Mouse (Mus musculus): ENCODE measurements around the gene Slc44a5.

DNA sequence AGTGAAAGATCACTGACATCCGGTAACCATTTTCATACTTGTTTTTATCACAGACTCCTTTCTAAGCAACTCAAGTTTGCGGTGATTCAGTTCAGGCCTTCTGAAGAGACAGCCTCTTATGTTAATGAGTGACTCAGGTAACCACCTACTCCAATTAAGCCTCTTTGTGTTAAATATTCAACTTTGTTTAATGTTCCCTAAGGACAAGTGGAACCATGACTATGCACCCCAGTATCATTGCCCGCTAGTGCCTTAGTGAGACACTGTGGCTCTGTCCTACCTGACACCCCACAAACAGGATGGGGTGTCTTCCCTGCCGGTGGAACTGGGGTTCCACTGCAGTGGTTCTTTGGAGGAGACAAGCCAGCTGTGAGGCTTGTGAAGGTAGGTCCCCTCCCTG, 73.6 kb downstream of the Slc44a5 start:
- no peak for TF ChIP-seq EP300 (IDR thresholded peaks at IDR 0.05; ENCODE audit: insufficient read depth, low read depth, low read length)
- TF ChIP-seq CTCF (IDR thresholded peaks at IDR 0.05; ENCODE audit: low read depth, low read length): no peak

Measured in ES-Bruce4 (cell line).